ENCODE assay signal across 18 mouse cellular contexts in genomic region chr7:142995630-142996338, GRCm38 (mm10). TPM values are rescaled to one million over a fixed set of nuclear protein-coding genes. Genes with fewer than 3 reads are reported as not detected.
DNase-seq lines count a peak whose midpoint lies in the region; ATAC-seq and TF ChIP-seq lines count a peak whose summit lies in the region.
"Had no signal": no experiment of that assay in that cellular context is flagged by ENCODE, and none has a peak within 500 bp of the region (broad histone marks: within the 10 kb centered on the region; RNA-seq: fewer than 3 reads in every experiment).

No protein-coding gene starts in this region.

- TF ChIP-seq CTCF in stomach, postnatal 0 days (IDR thresholded peaks at IDR 0.05; ENCODE audit: low read depth): no peak

- H3K36me3 ChIP-seq in heart, embryonic 11.5 days (ENCODE audit: control insufficient read depth, insufficient read depth, low read length): no peaks in the 10 kb centered on the region
- no peaks in the 10 kb centered on the region for H3K36me3 ChIP-seq in stomach, embryonic 14.5 days (ENCODE audit: control insufficient read depth, insufficient read depth, low read length)
- no peaks in the 10 kb centered on the region for H3K36me3 ChIP-seq in stomach, postnatal 0 days (ENCODE audit: control insufficient read depth, insufficient read depth, low read length)
- no peaks in the 10 kb centered on the region for H3K36me3 ChIP-seq in liver, embryonic 13.5 days
- H3K36me3 ChIP-seq: limb, embryonic 12.5 days had no signal

- DNase-seq in heart, adult 11 months: no peak
- DNase-seq in stomach, postnatal 0 days (ENCODE audit: low spot score): no peak
- DNase-seq in liver, embryonic 13.5 days: peak; percentile 80
- peak; percentile 33 for DNase-seq in yolk sac, embryonic 10.5 days (ENCODE audit: low spot score)
- DNase-seq in cerebellum, adult 11 months: no peak
- no peak for DNase-seq in ovary, postnatal 10 days (ENCODE audit: low spot score)
- DNase-seq: adrenal gland, adult 2 months; cerebellum, adult 2 months; kidney, postnatal 10 days; thymus, adult 18-20 months had no signal

- H3K27me3 ChIP-seq in heart, embryonic 11.5 days (ENCODE audit: control insufficient read depth, insufficient read depth, low read length): no peaks in the 10 kb centered on the region
- H3K27me3 ChIP-seq in stomach, embryonic 14.5 days (ENCODE audit: control insufficient read depth, insufficient read depth, low read length): no peaks in the 10 kb centered on the region
- no peaks in the 10 kb centered on the region for H3K27me3 ChIP-seq in stomach, postnatal 0 days (ENCODE audit: control insufficient read depth, insufficient read depth, low read length)
- peaks cover 8% of the 10 kb centered on the region; the same call in 1 of the 2 replicates for H3K27me3 ChIP-seq in liver, embryonic 13.5 days
- H3K27me3 ChIP-seq: forebrain, embryonic 13.5 days; limb, embryonic 12.5 days had no signal

- H3K4me1 ChIP-seq in heart, embryonic 11.5 days (ENCODE audit: control insufficient read depth, insufficient read depth, low read length): peaks cover 6% of the 10 kb centered on the region; the same call in 1 of the 2 replicates
- H3K4me1 ChIP-seq in stomach, embryonic 14.5 days (ENCODE audit: control insufficient read depth, insufficient read depth, low read length): no peaks in the 10 kb centered on the region; the same call in 1 of the 2 replicates
- no peaks in the 10 kb centered on the region for H3K4me1 ChIP-seq in stomach, postnatal 0 days (replicated peaks; ENCODE audit: control insufficient read depth, insufficient read depth)
- peaks cover 41% of the 10 kb centered on the region for H3K4me1 ChIP-seq in liver, embryonic 13.5 days (replicated peaks)
- H3K4me1 ChIP-seq: forebrain, embryonic 13.5 days had no signal

- no peaks in the 10 kb centered on the region for H3K9me3 ChIP-seq in heart, embryonic 11.5 days (replicated peaks; ENCODE audit: control insufficient read depth, low read length)
- H3K9me3 ChIP-seq in stomach, embryonic 14.5 days (ENCODE audit: control insufficient read depth, low read depth, low read length): no peaks in the 10 kb centered on the region
- H3K9me3 ChIP-seq in stomach, postnatal 0 days (ENCODE audit: control insufficient read depth, low read length): no peaks in the 10 kb centered on the region
- no peaks in the 10 kb centered on the region for H3K9me3 ChIP-seq in liver, embryonic 13.5 days (replicated peaks)
- H3K9me3 ChIP-seq: forebrain, embryonic 13.5 days; limb, embryonic 12.5 days had no signal

- peak overlapping the region; percentile 68 for H3K27ac ChIP-seq in heart, embryonic 11.5 days (ENCODE audit: low read depth, low read length)
- no peak overlapping the region for H3K27ac ChIP-seq in stomach, embryonic 14.5 days (ENCODE audit: low read length)
- no peak overlapping the region for H3K27ac ChIP-seq in stomach, postnatal 0 days (replicated peaks)
- peak overlapping the region; percentile 92 for H3K27ac ChIP-seq in liver, embryonic 13.5 days
- H3K27ac ChIP-seq: forebrain, embryonic 13.5 days; layer of hippocampus, adult 2 months; left cerebral cortex, adult 2 months; limb, embryonic 12.5 days had no signal

- peak; percentile 89 for ATAC-seq in heart, embryonic 11.5 days (replicated peaks; ENCODE audit: insufficient number of reproducible peaks, low FRiP score, low TSS enrichment)
- ATAC-seq in stomach, embryonic 14.5 days (ENCODE audit: insufficient number of reproducible peaks, insufficient read depth, low FRiP score, low read depth): peak; percentile 69; the same call in 1 of the 2 replicates
- ATAC-seq in stomach, postnatal 0 days (ENCODE audit: low FRiP score, low TSS enrichment): no peak
- ATAC-seq in liver, embryonic 13.5 days (ENCODE audit: low read depth): peak; percentile 100
- ATAC-seq: forebrain, embryonic 13.5 days; inflammation-experienced regulatory T-cells, adult 6 months; midbrain, embryonic 16.5 days had no signal

- H3K4me2 ChIP-seq in heart, embryonic 11.5 days: no peak overlapping the region
- H3K4me2 ChIP-seq in stomach, embryonic 14.5 days (replicated peaks; ENCODE audit: low read depth, low read length): no peak overlapping the region
- no peak overlapping the region for H3K4me2 ChIP-seq in stomach, postnatal 0 days (replicated peaks; ENCODE audit: low read depth)
- peak overlapping the region; percentile 65 for H3K4me2 ChIP-seq in liver, embryonic 13.5 days
- H3K4me2 ChIP-seq: forebrain, embryonic 13.5 days; limb, embryonic 12.5 days had no signal

- no peak overlapping the region for H3K4me3 ChIP-seq in heart, embryonic 11.5 days (ENCODE audit: low read depth, low read length)
- H3K4me3 ChIP-seq in stomach, embryonic 14.5 days (ENCODE audit: low read depth, low read length): no peak overlapping the region
- H3K4me3 ChIP-seq in stomach, postnatal 0 days (ENCODE audit: low read depth, low read length): no peak overlapping the region
- H3K4me3 ChIP-seq in liver, embryonic 13.5 days (replicated peaks): peak overlapping the region; percentile 26
- H3K4me3 ChIP-seq: forebrain, embryonic 13.5 days; layer of hippocampus, adult 2 months; left cerebral cortex, adult 2 months; limb, embryonic 12.5 days had no signal

- H3K9ac ChIP-seq in heart, embryonic 11.5 days (ENCODE audit: low read depth, low read length): 0 out of 2 replicates have a peak overlapping the region, but pooled peaks have one; percentile 10
- no peak overlapping the region for H3K9ac ChIP-seq in stomach, embryonic 14.5 days (replicated peaks; ENCODE audit: low read depth, low read length)
- no peak overlapping the region for H3K9ac ChIP-seq in stomach, postnatal 0 days (ENCODE audit: low read length)
- H3K9ac ChIP-seq in liver, embryonic 13.5 days: peak overlapping the region; percentile 70
- H3K9ac ChIP-seq: forebrain, embryonic 13.5 days; limb, embryonic 12.5 days had no signal

- WGBS in heart, embryonic 11.5 days (ENCODE audit: insufficient replicate concordance): 59% methylated on average over 3 of the region's 3 CpGs
- WGBS in stomach, embryonic 14.5 days: 64% methylated on average over 3 of the region's 3 CpGs
- 59% methylated on average over 3 of the region's 3 CpGs for WGBS in stomach, postnatal 0 days
- WGBS in liver, embryonic 13.5 days (ENCODE audit: insufficient replicate concordance): 45% methylated on average over 3 of the region's 3 CpGs

- TF ChIP-seq EP300 in stomach, postnatal 0 days (optimal IDR thresholded peaks at IDR 0.05): no peak

RNA-seq across cellular contexts. Expression of gene Tspan32, which starts 9.1 kb away (rescaled TPM):
- 18.2 and 19.5 TPM in 2 replicates for polyA plus RNA-seq in heart, embryonic 11.5 days (2014; fragmentation: Nextera tagmentation; extraction: Ambion mirVana)
- polyA plus RNA-seq in stomach, embryonic 14.5 days (2014; fragmentation: Nextera tagmentation; extraction: Ambion mirVana): 1.3 and 1.6 TPM in 2 replicates
- 0.61 and 0.98 TPM in 2 replicates for polyA plus RNA-seq in stomach, postnatal 0 days (2015; fragmentation: Nextera tagmentation; extraction: Ambion mirVana)
- polyA plus RNA-seq in liver, embryonic 13.5 days (2015; fragmentation: Nextera tagmentation; extraction: Ambion mirVana): 89.4 and 99.6 TPM in 2 replicates

RNA-seq across cellular contexts. Expression of gene Ascl2, which starts 26.7 kb away (rescaled TPM):
- polyA plus RNA-seq in heart, embryonic 11.5 days (2014; fragmentation: Nextera tagmentation; extraction: Ambion mirVana): 0.42 and 0.44 TPM in 2 replicates
- 3.9 and 4.6 TPM in 2 replicates for polyA plus RNA-seq in stomach, embryonic 14.5 days (2014; fragmentation: Nextera tagmentation; extraction: Ambion mirVana)
- 4.3 and 4.5 TPM in 2 replicates for polyA plus RNA-seq in stomach, postnatal 0 days (2015; fragmentation: Nextera tagmentation; extraction: Ambion mirVana)
- polyA plus RNA-seq in liver, embryonic 13.5 days (2015; fragmentation: Nextera tagmentation; extraction: Ambion mirVana): 0.83 and 0.85 TPM in 2 replicates

RNA-seq across cellular contexts. Expression of gene Cd81, which starts 56.8 kb away (rescaled TPM):
- polyA plus RNA-seq in heart, embryonic 11.5 days (2014; fragmentation: Nextera tagmentation; extraction: Ambion mirVana): 632 and 701 TPM in 2 replicates
- 705 and 725 TPM in 2 replicates for polyA plus RNA-seq in stomach, embryonic 14.5 days (2014; fragmentation: Nextera tagmentation; extraction: Ambion mirVana)
- 372 and 381 TPM in 2 replicates for polyA plus RNA-seq in stomach, postnatal 0 days (2015; fragmentation: Nextera tagmentation; extraction: Ambion mirVana)
- polyA plus RNA-seq in liver, embryonic 13.5 days (2015; fragmentation: Nextera tagmentation; extraction: Ambion mirVana): 130 and 131 TPM in 2 replicates

Comparison
In these comparisons a context has a peak if more than half of its experiments do, and no peak if none do; other contexts are left out.
1. H3K27ac ChIP-seq: peak in heart, embryonic 11.5 days (single experiment) and liver, embryonic 13.5 days (single experiment); none in stomach, embryonic 14.5 days (single experiment) and stomach, postnatal 0 days (single experiment).
2. H3K9ac ChIP-seq: peak in heart, embryonic 11.5 days (single experiment) and liver, embryonic 13.5 days (single experiment); none in stomach, embryonic 14.5 days (single experiment) and stomach, postnatal 0 days (single experiment).
3. DNase-seq: peak in liver, embryonic 13.5 days (single experiment) and yolk sac, embryonic 10.5 days (single experiment); none in heart, adult 11 months (single experiment), stomach, postnatal 0 days (single experiment), cerebellum, adult 11 months (single experiment) and ovary, postnatal 10 days (single experiment).